Mouse (Mus musculus) lung, embryonic 15.5 days (tissue): ENCODE data around the gene Macrod1. TPM values are rescaled to one million over a fixed set of nuclear protein-coding genes. Genes with fewer than 3 reads are reported as not detected.

Experiments used
- ATAC-seq: fragments of 200-750 bp; cut with Nextera tagmentation; 2 replicates; pipeline ENCODE4 v1.8.0; 2017; ENCODE audit warnings: moderate number of reproducible peaks, borderline replicate concordance; ENCODE audit not compliant: low FRiP score, low TSS enrichment; ENCODE audit errors: extremely low read depth
- H3K27ac ChIP-seq: fragments of 300-500 bp; sonication (generic); 2 replicates; pipeline ENCODE4 v1.5.1; 2015; ENCODE audit warnings: moderate library complexity, mild to moderate bottlenecking, inconsistent platforms
- H3K27me3 ChIP-seq: fragments of 300-500 bp; sonication (generic); 2 replicates; pipeline ENCODE4 v1.6.1; 2015; ENCODE audit warnings: inconsistent platforms
- H3K36me3 ChIP-seq: fragments of 300-500 bp; sonication (generic); 2 replicates; pipeline ENCODE4 v1.6.1; 2015; ENCODE audit warnings: inconsistent platforms
- H3K4me1 ChIP-seq: fragments of 300-500 bp; sonication (generic); 2 replicates; pipeline ENCODE4 v1.6.1; 2015; ENCODE audit warnings: inconsistent platforms
- H3K4me2 ChIP-seq: fragments of 300-500 bp; sonication (generic); 2 replicates; pipeline ENCODE4 v1.6.1; 2015; ENCODE audit warnings: inconsistent platforms, mild to moderate bottlenecking, moderate library complexity
- H3K4me3 ChIP-seq: fragments of 300-500 bp; sonication (generic); 2 replicates; pipeline ENCODE4 v1.5.1; 2015; ENCODE audit warnings: mild to moderate bottlenecking, inconsistent platforms
- H3K9ac ChIP-seq: fragments of 300-500 bp; sonication (generic); 2 replicates; pipeline ENCODE4 v1.6.1; 2015; ENCODE audit warnings: inconsistent platforms
- H3K9me3 ChIP-seq: fragments of 300-500 bp; sonication (generic); 2 replicates; pipeline ENCODE4 v1.6.1; 2016; ENCODE audit warnings: inconsistent platforms
- WGBS: fragments of 180-500 bp; shearing (Covaris S2); methylation state at CpG from one replicate; pipeline ENCODE4 v1.1.7; 2015; 5-methylcytosine and 5-hydroxymethylcytosine counted together
- polyA plus RNA-seq: library from polyadenylated mRNA; unstranded; fragments of >200 nt; fragmentation: Nextera tagmentation; extraction: Ambion mirVana; gene quantifications from 2 replicates; pipeline ENCODE4 v1.2.1, GENCODE M21; 2015

Macrod1 gene
- polyA plus RNA-seq, 1 experiment from 2014 or later = 14.2 TPM

DNA sequence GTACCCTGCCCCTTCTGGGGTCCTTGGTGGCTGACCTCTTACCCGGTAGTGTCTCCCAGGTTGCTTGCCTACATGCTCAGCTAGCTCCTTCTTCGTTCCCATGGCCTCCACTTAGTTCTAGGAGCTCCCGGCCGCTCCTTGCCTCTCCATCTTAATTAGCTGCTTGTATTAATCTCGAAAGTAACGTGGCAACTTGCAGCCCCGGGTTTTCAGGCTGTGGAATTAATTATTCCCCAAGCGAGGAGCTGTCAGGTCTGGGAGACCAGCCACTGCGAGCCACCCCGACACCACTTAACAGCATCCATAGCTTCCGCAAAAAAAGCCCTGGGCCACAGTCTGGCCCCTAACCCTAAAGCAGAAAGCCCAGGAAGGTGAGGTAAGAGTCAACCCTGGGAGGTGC lies 126.8 kb downstream of the Macrod1 start:
- no peaks in the 10 kb centered on the region for H3K36me3 ChIP-seq
- no peaks in the 10 kb centered on the region for H3K9me3 ChIP-seq
- peaks cover 50% of the 10 kb centered on the region for H3K27me3 ChIP-seq
- no peak overlapping the region for H3K27ac ChIP-seq
- no peak overlapping the region for H3K4me3 ChIP-seq
- no peak for ATAC-seq
- H3K4me2 ChIP-seq = no peak overlapping the region
- WGBS = 61% methylated on average over 11 of the region's 11 CpGs
- H3K4me1 ChIP-seq = peaks cover 20% of the 10 kb centered on the region
- no peak overlapping the region for H3K9ac ChIP-seq

DNA sequence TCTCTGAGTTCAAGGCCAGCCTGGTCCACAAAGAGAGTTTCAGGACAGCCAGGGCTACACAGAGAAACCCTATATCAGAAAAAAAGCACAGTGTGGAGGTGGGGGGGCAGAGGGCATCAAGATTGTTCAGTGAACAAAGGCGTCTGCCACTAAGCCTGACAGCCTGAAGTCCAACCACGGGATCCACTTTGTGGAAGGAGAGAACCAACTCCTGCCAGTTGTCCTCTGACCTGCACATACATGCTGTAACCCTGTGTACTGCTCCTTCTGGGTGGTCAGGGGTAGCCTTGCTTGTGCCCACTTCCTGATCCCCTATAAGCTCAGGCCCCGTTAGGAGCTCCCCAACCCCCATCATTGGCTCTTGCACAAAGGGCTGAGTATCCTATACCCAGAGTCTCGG lies 128.4 kb downstream of the Macrod1 start:
- H3K27ac ChIP-seq = no peak overlapping the region
- H3K36me3 ChIP-seq = no peaks in the 10 kb centered on the region
- no peak overlapping the region for H3K4me3 ChIP-seq
- no peak overlapping the region for H3K4me2 ChIP-seq
- peaks cover 46% of the 10 kb centered on the region for H3K27me3 ChIP-seq
- WGBS = 43% methylated on average over 4 of the region's 4 CpGs
- no peak overlapping the region for H3K9ac ChIP-seq
- ATAC-seq = no peak
- peaks cover 20% of the 10 kb centered on the region for H3K4me1 ChIP-seq
- H3K9me3 ChIP-seq = no peaks in the 10 kb centered on the region

DNA sequence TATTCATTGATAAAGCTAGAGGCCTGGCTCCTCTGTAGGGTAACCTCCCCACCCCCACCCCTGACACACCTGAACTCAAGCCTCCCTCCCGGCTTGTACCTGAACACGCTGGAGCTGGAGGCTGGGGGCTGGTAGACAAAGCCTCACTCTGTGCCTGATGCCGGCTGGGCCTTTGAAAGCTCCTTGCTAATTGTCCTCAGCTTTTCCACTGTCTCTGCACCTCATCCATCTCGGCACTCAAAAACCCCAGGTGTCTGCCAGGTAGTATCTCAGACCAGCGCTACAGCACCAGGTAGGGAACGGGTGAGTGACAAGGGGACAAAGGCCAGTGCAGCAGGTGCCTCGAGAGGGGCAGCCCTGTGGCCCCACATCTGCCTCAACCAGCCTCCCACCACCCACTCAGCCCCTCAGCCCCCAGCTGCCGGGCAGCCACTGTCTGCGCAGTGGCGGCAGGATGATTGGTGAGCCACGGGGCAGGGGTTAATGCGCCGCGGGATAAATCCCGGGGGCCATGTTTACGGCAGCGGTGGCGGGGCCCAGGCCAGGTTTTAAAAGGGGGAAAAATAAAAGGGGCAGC lies 129.2 kb downstream of the Macrod1 start:
- H3K27ac ChIP-seq = no peak overlapping the region
- no peaks in the 10 kb centered on the region for H3K9me3 ChIP-seq
- no peak overlapping the region for H3K4me2 ChIP-seq
- H3K27me3 ChIP-seq = peaks cover 41% of the 10 kb centered on the region
- H3K4me3 ChIP-seq = no peak overlapping the region
- H3K9ac ChIP-seq = no peak overlapping the region
- no peak for ATAC-seq
- 12% methylated on average over 18 of the region's 18 CpGs for WGBS
- peaks cover 18% of the 10 kb centered on the region for H3K4me1 ChIP-seq
- no peaks in the 10 kb centered on the region for H3K36me3 ChIP-seq

DNA sequence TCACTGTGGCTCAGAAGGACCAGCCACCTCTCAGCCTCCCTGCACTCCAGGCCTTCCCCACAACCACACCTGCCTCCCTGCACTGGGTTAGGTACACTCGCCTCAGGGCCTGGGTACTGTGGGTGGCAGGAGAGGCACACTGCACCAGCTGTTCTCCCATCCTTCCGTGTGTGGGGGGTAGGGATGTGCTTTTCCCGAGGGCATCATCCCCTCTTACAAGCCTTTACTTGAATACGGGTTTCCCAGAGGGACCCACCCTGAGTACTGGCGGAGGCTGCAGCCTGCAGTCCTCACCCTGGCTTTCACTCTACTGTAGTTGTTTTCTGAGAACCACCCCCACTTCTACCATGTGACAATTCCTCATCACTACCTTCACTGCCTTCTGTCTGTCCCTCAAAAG lies 130.5 kb downstream of the Macrod1 start:
- 63% methylated on average over 5 of the region's 5 CpGs for WGBS
- H3K4me3 ChIP-seq = no peak overlapping the region
- no peak for ATAC-seq
- H3K27ac ChIP-seq = no peak overlapping the region
- H3K4me2 ChIP-seq = no peak overlapping the region
- H3K4me1 ChIP-seq = peaks cover 11% of the 10 kb centered on the region
- no peak overlapping the region for H3K9ac ChIP-seq
- H3K9me3 ChIP-seq = no peaks in the 10 kb centered on the region
- H3K36me3 ChIP-seq = no peaks in the 10 kb centered on the region
- H3K27me3 ChIP-seq = peaks cover 38% of the 10 kb centered on the region

DNA sequence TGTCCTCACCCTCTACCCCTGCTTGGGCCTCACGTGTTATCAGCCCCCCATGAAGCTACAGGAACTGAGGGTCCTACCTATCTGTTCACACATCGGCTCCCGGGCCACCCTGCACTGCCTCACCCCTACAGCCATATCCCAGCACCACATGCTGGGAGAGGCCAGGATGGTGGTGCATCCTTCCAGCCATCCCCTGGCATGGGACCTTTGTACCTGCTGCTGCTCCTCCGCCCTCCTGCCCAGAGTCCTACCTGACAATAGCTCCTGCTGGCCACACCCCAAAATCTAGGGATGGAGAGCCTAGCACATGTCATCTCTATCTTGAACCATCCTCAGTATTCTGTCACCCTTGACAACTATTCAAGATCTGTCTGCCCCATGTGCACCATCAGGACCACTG lies 132.4 kb downstream of the Macrod1 start:
- H3K36me3 ChIP-seq = no peaks in the 10 kb centered on the region
- H3K4me2 ChIP-seq = no peak overlapping the region
- no peaks in the 10 kb centered on the region for H3K9me3 ChIP-seq
- H3K4me1 ChIP-seq = peaks cover 4% of the 10 kb centered on the region; the same call in 1 of the 2 replicates
- H3K27me3 ChIP-seq = peaks cover 22% of the 10 kb centered on the region
- H3K9ac ChIP-seq = no peak overlapping the region
- no peak for ATAC-seq
- no peak overlapping the region for H3K4me3 ChIP-seq
- no peak overlapping the region for H3K27ac ChIP-seq
- 62% methylated on average over 4 of the region's 4 CpGs for WGBS

DNA sequence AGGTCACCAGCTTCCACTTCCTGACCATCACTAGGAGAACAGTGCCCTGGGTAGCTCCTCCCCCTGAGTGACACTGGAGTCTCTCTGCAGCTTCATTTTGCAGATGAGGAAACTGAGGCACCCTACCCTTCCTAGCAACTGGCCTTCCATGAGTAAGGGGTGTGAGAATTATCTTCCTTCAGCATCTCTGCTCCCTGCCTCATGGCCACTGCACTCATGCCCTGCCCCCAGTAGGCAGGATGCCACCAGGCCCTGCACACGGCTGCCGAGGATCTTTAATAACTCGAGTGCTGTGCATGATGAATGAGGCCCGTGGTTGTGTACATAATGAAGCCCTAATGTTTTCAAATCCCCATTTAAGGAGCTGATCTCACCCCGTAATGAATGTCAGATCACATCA lies 134.4 kb downstream of the Macrod1 start:
- H3K4me2 ChIP-seq = no peak overlapping the region
- H3K9ac ChIP-seq = no peak overlapping the region
- peaks cover 2% of the 10 kb centered on the region; the same call in 1 of the 2 replicates for H3K4me1 ChIP-seq
- no peak overlapping the region for H3K27ac ChIP-seq
- ATAC-seq = no peak
- H3K27me3 ChIP-seq = peaks cover 10% of the 10 kb centered on the region
- WGBS = 21% methylated on average over 5 of the region's 5 CpGs
- no peak overlapping the region for H3K4me3 ChIP-seq
- no peaks in the 10 kb centered on the region for H3K9me3 ChIP-seq
- no peaks in the 10 kb centered on the region for H3K36me3 ChIP-seq

DNA sequence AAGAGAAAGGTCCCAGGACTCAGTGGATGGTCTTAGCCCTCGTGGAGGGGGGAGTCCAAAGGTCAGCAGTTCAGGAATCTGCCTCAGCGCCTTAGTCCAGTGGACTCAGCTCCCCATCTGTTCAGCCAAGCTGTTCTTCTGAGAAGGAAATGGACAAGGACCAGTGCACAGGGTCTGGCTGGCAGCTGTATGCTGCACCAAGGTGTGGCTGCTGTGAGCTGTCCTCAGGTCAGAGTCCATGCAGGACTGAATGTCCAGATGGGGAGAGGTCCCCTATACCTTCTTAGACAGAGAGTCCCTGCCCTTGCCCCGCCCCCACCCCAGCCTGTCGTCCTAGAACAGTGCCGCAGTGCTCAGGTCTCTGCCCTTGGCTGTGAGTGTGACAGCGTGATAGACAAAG lies 135.0 kb downstream of the Macrod1 start:
- Histone ChIP-seq H3K4me1 (peaks cover 6% of the 10 kb centered on the region), H3K4me3 (no peak overlapping the region), H3K9me3 (no peaks in the 10 kb centered on the region), H3K27me3 (peaks cover 4% of the 10 kb centered on the region; the same call in 1 of the 2 replicates), H3K4me2 (no peak overlapping the region), H3K36me3 (no peaks in the 10 kb centered on the region), H3K27ac (no peak overlapping the region), H3K9ac (no peak overlapping the region)
- WGBS = 33% methylated on average over 6 of the region's 6 CpGs
- no peak for ATAC-seq

DNA sequence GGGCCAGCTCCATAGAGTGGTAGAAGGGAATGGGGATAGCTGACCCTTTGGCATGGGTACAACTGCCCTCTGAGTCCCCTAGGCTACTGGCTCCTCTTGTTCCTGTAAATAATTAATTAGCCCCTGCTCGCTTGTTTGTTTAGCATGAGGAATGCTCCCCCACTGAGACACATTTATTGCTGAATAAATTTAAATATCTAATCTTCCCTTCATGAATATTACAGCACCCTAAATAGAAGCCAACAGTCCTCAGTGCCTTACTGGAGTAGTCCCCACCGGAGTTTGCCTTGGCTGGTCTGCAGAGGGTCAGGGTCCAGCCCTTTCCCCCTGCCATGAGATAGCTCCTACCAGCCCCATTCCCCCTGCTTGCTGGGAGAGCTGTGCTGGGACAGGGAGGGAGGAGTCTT lies 136.0 kb downstream of the Macrod1 start:
- Histone ChIP-seq H3K9me3 (no peaks in the 10 kb centered on the region), H3K4me3 (no peak overlapping the region), H3K27ac (no peak overlapping the region), H3K36me3 (peaks cover 5% of the 10 kb centered on the region; the same call in 1 of the 2 replicates), H3K9ac (no peak overlapping the region), H3K4me1 (peaks cover 14% of the 10 kb centered on the region), H3K27me3 (peaks cover 4% of the 10 kb centered on the region; the same call in 1 of the 2 replicates), H3K4me2 (no peak overlapping the region)
- 50% methylated on average over 2 of the region's 2 CpGs for WGBS
- no peak for ATAC-seq

DNA sequence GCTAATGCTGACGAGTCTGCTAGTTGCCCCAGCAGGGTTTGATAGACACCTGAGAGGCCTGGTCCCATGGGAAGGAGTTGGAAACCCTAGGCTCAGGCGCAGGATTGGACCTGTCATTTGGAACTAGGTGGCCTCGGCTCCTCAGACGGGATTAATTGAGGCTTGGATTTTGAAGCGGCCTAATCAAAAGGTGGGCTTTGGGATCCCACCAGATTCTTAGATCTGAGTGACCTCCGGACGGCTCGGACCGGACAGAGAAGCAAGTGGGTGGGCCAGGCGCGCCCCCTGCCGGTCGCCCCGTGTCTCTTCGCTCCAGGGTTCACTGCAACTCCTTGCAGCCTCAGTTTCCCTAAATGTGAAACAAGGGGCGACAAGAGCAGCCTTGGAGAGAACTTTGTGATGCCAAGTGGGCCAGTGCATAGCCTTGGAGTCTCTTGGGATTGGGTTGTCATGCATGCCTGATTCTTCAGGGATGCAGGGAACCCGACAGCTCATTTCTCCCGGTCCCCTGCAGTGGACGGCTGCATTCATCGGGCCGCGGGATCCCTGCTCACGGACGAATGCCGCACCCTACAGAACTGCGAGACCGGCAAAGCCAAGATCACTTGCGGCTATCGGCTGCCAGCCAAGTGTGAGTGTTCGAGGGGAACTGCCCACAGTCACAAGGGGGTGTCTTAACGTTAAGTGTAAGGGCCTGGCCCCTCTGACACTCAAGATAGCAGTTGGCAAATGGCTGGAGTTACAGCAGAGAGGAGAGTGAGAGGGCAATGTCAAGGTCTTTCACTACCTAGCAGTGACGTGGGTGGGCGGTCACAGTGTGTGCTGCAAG lies 139.5 kb downstream of the Macrod1 start:
- Histone ChIP-seq H3K9ac (no peak overlapping the region), H3K4me2 (no peak overlapping the region), H3K36me3 (peaks cover 40% of the 10 kb centered on the region), H3K9me3 (no peaks in the 10 kb centered on the region), H3K4me1 (peaks cover 14% of the 10 kb centered on the region), H3K27me3 (peaks cover 3% of the 10 kb centered on the region; the same call in 1 of the 2 replicates), H3K4me3 (no peak overlapping the region), H3K27ac (no peak overlapping the region)
- WGBS = 13% methylated on average over 33 of the region's 33 CpGs
- peak; percentile 36; the same call in 1 of the 2 replicates for ATAC-seq

DNA sequence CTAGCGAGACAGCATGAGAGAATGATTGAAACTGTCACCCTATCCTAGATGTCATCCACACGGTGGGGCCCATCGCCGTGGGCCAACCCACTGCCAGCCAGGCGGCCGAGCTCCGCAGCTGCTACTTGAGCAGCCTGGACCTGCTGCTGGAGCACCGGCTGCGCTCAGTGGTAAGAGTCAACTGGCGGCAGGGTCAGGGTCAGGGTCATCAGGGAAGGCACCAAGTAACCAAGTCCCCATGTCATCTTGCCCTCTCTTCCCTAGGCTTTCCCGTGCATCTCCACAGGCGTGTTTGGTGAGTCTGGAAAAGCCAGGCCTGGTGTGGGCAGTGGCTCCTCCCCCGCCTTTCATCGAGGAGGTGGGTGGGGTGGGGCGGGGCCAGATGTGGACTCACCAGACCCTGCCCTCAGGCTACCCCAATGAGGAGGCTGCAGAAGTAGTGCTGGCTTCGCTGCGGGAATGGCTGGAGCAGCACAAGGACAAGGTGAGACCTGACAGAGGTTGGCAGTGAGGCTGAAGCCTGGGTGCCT lies 140.2 kb downstream of the Macrod1 start:
- Histone ChIP-seq H3K4me2 (no peak overlapping the region), H3K4me1 (peaks cover 14% of the 10 kb centered on the region), H3K36me3 (peaks cover 46% of the 10 kb centered on the region), H3K9me3 (no peaks in the 10 kb centered on the region), H3K27ac (no peak overlapping the region), H3K9ac (no peak overlapping the region), H3K4me3 (no peak overlapping the region), H3K27me3 (no peaks in the 10 kb centered on the region)
- peak; percentile 62 for ATAC-seq
- WGBS = 18% methylated on average over 17 of the region's 17 CpGs

DNA sequence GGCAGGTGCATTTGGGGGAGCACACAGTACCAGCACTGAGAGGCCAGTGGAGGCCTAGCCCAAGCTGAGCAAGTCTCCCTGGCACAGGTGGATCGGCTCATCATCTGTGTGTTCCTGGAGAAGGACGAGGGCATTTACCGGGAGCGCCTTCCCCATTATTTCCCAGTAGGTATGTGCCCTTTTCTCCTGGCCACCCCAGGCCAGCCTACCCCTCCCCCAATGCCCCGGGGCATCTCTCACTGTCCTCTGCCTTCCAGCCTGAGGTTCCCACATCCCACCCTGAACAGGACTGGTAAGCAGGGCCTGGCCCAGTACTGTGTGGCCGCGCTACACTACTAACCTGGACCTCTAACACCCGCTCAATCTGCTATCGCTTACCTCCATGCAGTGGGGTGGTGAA lies 140.8 kb downstream of the Macrod1 start:
- ATAC-seq = no peak
- Histone ChIP-seq H3K9me3 (no peaks in the 10 kb centered on the region), H3K36me3 (peaks cover 49% of the 10 kb centered on the region), H3K27ac (no peak overlapping the region), H3K27me3 (no peaks in the 10 kb centered on the region), H3K4me3 (no peak overlapping the region), H3K4me2 (no peak overlapping the region), H3K4me1 (peaks cover 14% of the 10 kb centered on the region), H3K9ac (no peak overlapping the region)
- 81% methylated on average over 9 of the region's 9 CpGs for WGBS

DNA sequence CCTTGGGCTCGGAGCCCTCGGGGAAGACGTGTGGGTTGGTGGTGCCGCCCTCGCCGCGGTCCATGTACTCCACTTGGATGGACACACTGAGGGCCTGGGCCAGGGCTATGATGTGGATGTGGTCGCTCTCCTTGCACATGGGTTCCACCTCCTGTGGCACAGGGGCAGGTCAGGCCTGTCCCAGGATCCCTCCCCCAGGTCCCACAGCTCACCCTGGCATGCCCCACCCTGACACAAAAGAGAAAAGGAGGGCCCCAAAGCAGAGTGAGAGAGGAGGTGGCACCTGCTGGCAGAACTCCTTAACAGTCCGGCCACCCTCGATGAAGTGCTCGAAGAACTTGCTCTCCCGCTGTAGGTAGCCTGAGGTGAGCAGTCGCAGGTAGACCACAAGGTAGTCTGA lies 142.5 kb downstream of the Macrod1 start:
- H3K9me3 ChIP-seq = no peaks in the 10 kb centered on the region
- H3K4me3 ChIP-seq = no peak overlapping the region
- H3K9ac ChIP-seq = no peak overlapping the region
- 87% methylated on average over 13 of the region's 13 CpGs for WGBS
- peaks cover 15% of the 10 kb centered on the region for H3K4me1 ChIP-seq
- H3K4me2 ChIP-seq = no peak overlapping the region
- no peaks in the 10 kb centered on the region for H3K27me3 ChIP-seq
- H3K27ac ChIP-seq = no peak overlapping the region
- ATAC-seq = no peak
- peaks cover 66% of the 10 kb centered on the region for H3K36me3 ChIP-seq
